Mouse (Mus musculus): Measurements from ENCODE around the gene Trim30d. TPM values are rescaled to one million over a fixed set of nuclear protein-coding genes. Genes with fewer than 3 reads are reported as not detected.

Trim30d gene
- 3.8 and 4.3 TPM in 2 replicates for polyA plus RNA-seq (2012; rRNA removed)

DNA sequence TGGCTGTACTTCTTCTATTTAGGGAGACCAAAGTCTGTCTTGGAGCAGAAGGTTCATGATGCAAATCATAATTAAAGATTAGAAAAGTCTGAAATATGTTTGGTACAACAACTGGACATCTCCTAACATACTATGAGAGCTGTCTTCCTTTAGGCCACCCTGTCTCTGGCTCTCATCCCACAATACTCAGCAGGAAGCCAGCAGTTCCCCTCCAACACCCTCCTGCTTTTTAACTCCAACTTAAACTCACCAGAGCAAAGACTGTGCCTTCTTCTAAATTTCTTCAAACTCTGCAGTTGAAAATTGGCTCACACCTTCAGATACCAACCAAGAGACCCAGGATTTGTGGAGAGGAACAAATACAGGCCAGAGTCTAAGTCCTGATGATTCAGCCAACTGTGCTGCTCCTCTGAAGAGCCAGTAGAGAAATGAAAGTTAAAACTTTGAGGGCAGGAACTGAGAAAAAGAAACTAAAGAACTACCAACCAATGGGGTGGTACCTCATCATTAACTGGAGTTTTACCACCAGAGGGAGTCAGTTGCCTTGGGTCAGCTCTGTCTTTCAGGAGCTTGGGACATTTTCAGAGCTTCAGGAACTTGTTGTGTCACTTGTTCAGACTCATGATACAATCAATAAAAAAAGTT lies at the start of gene Trim30d:
Gene Trim30d, minus strand, starts transcription at position 429 of the 645 bp plus-strand sequence.

DNA sequence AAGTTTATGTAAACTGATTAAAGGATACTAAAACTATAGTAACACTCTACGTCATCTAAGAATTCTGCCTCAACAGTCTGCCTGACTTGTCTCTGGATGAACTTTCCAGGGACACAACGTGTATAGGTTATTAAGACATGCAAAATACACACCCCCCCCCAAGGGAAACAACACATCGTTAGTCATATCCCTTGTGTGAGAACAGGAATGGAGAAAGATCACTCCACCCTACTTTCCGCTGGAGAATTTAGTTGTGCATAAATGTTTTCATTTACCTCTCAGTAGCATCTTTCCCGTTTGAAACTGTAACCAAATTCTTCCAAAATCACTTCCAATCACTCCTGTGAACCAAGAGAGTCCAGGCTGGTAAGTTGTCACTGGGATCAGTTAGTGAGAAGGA lies 42.2 kb upstream of the Trim30d start, which contains the start of gene Olfr651:
Gene Olfr651, plus strand, starts transcription at position 301 of the 400 bp plus-strand sequence.

DNA sequence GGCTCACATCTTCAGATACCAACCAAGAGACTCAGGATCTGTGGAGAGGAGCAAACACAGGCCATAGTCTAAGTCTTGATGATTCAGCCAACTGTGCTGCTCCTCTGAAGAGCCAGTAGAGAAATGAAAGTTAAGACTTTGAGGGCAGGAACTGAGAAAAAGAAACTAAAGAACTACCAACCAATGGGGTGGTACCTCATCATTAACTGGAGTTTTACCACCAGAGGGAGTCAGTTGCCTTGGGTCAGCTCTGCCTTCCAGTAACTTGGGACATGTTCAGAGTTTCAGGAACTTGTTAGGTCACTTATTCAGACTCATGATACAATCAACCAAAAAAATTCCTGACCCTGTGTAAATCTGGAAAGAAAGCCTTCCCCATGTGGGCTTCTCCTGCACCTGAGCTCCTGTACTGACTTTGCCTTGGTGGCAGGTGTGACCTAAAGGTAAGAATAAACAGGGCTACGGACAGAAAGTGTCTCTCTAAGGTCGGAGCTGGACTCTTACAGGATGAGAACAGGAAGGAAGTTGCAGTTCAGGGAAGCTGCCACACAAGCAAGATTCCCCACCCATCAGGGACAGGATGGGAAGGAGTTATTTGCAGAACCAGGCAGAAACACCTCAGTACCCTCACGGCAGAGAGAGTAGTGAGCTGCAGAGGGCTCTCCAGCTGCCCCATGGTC lies 42.4 kb downstream of the Trim30d start, which contains the start of gene Trim30a:
Gene Trim30a, minus strand, starts transcription at position 129 of the 680 bp plus-strand sequence.

Other genes starting within 250 kb of the Trim30d start
- gene Trim5, start 219.8 kb downstream of the Trim30d start, polyA plus RNA-seq (2012; rRNA removed) = 1.1 TPM in 2 replicates
- gene Trim12a, start 192.4 kb downstream of the Trim30d start, polyA plus RNA-seq (2012; rRNA removed) = 8.1 and 9.8 TPM in 2 replicates
- gene Trim34b, start 178.4 kb downstream of the Trim30d start, polyA plus RNA-seq (2012; rRNA removed) = 0.06 and 0.09 TPM in 2 replicates
- 4.3 and 5.4 TPM in 2 replicates for gene Trim12c, start 154.5 kb downstream of the Trim30d start, polyA plus RNA-seq (2012; rRNA removed)
- 2.0 and 2.1 TPM in 2 replicates for gene Trim30b, start 138.0 kb downstream of the Trim30d start, polyA plus RNA-seq (2012; rRNA removed)
- 0.65 and 0.76 TPM in 2 replicates for gene Trim30c, start 107.0 kb downstream of the Trim30d start, polyA plus RNA-seq (2012; rRNA removed)
- 9.0 and 10.3 TPM in 2 replicates for gene Trim30a, start 42.7 kb downstream of the Trim30d start, polyA plus RNA-seq (2012; rRNA removed)
- gene Olfr651, start 42.3 kb upstream of the Trim30d start, polyA plus RNA-seq (2012; rRNA removed) = not detected in 2 replicates
- not detected in 2 replicates for gene Olfr652, start 53.1 kb upstream of the Trim30d start, polyA plus RNA-seq (2012; rRNA removed)
- gene Olfr653, start 69.5 kb upstream of the Trim30d start, polyA plus RNA-seq (2012; rRNA removed) = not detected in 2 replicates
- not detected in 2 replicates for gene Olfr654, start 79.2 kb upstream of the Trim30d start, polyA plus RNA-seq (2012; rRNA removed)
- gene Olfr655, start 93.9 kb upstream of the Trim30d start, polyA plus RNA-seq (2012; rRNA removed) = not detected in 2 replicates
- not detected in 2 replicates for gene Olfr656, start 106.1 kb upstream of the Trim30d start, polyA plus RNA-seq (2012; rRNA removed)
- gene Olfr657, start 116.9 kb upstream of the Trim30d start, polyA plus RNA-seq (2012; rRNA removed) = not detected in 2 replicates
- gene Olfr658, start 139.5 kb upstream of the Trim30d start, polyA plus RNA-seq (2012; rRNA removed) = 0.01 TPM in 1 of 2 replicates, not detected in the other
- not detected in 2 replicates for gene Olfr659, start 158.9 kb upstream of the Trim30d start, polyA plus RNA-seq (2012; rRNA removed)
- not detected in 2 replicates for gene Olfr661, start 178.7 kb upstream of the Trim30d start, polyA plus RNA-seq (2012; rRNA removed)